ENCODE assay signal across 19 mouse cellular contexts in genomic region chr5:148224004-148224403, GRCm38 (mm10).
DNase-seq lines count a peak whose midpoint lies in the region; ATAC-seq and TF ChIP-seq lines count a peak whose summit lies in the region.
"Had no signal": no experiment of that assay in that cellular context is flagged by ENCODE, and none has a peak within 500 bp of the region (broad histone marks: within the 10 kb centered on the region; RNA-seq: fewer than 3 reads in every experiment).

No protein-coding gene starts in this region.

- no peak overlapping the region for H3K4me2 ChIP-seq in stomach, postnatal 0 days (replicated peaks; ENCODE audit: low read depth)
- H3K4me2 ChIP-seq: embryonic facial prominence, embryonic 12.5 days; forebrain, embryonic 12.5 days had no signal

- H3K27ac ChIP-seq in stomach, postnatal 0 days (replicated peaks), result no peak overlapping the region
- H3K27ac ChIP-seq: embryonic facial prominence, embryonic 10.5 days; embryonic facial prominence, embryonic 12.5 days; forebrain, embryonic 12.5 days had no signal

- H3K36me3 ChIP-seq in megakaryocyte, embryonic 14.5 days (replicated peaks; ENCODE audit: low read length), result no peaks in the 10 kb centered on the region
- no peaks in the 10 kb centered on the region for H3K36me3 ChIP-seq in stomach, postnatal 0 days (ENCODE audit: control insufficient read depth, insufficient read depth, low read length)
- H3K36me3 ChIP-seq: embryonic facial prominence, embryonic 10.5 days; embryonic facial prominence, embryonic 12.5 days; forebrain, embryonic 12.5 days had no signal

- H3K4me1 ChIP-seq in megakaryocyte, embryonic 14.5 days, result no peaks in the 10 kb centered on the region
- H3K4me1 ChIP-seq in stomach, postnatal 0 days (replicated peaks; ENCODE audit: control insufficient read depth, insufficient read depth), result no peaks in the 10 kb centered on the region
- H3K4me1 ChIP-seq: embryonic facial prominence, embryonic 10.5 days; embryonic facial prominence, embryonic 12.5 days; forebrain, embryonic 12.5 days had no signal

- 91% methylated on average over 16 of the region's 16 CpGs for WGBS in stomach, postnatal 0 days

- no peaks in the 10 kb centered on the region for H3K27me3 ChIP-seq in megakaryocyte, embryonic 14.5 days (replicated peaks)
- H3K27me3 ChIP-seq in stomach, postnatal 0 days (ENCODE audit: control insufficient read depth, insufficient read depth, low read length), result no peaks in the 10 kb centered on the region
- H3K27me3 ChIP-seq: embryonic facial prominence, embryonic 12.5 days; forebrain, embryonic 12.5 days had no signal

- peak; percentile 72; the same call in 1 of the 2 replicates for ATAC-seq in frontal cortex, adult (ENCODE audit: low TSS enrichment)
- no peak for ATAC-seq in megakaryocyte, adult 5-6 weeks (ENCODE audit: poor library complexity, severe bottlenecking)
- no peak for ATAC-seq in stomach, postnatal 0 days (ENCODE audit: low FRiP score, low TSS enrichment)
- ATAC-seq: forebrain, embryonic 14.5 days; forebrain, embryonic 16.5 days had no signal

- no peak for DNase-seq in frontal cortex, adult 2 months (ENCODE audit: extremely low spot score in 1 of 2, low spot score in 1 of 2)
- DNase-seq in brain, adult 2 months (ENCODE audit: low read depth, low spot score), result peak; percentile 21
- no peak for DNase-seq in stomach, postnatal 0 days (ENCODE audit: low spot score)
- DNase-seq: adrenal gland, adult 2 months; adrenal gland, postnatal 10 days; adrenal gland, postnatal 25 days; cerebellum, adult 11-12 months; cerebellum, adult 2 months; cerebellum, adult 9-10 months; cerebellum, postnatal 10 days; cerebellum, postnatal 25 days had no signal

- no peak overlapping the region for H3K9ac ChIP-seq in stomach, postnatal 0 days (ENCODE audit: low read length)
- H3K9ac ChIP-seq: embryonic facial prominence, embryonic 12.5 days; forebrain, embryonic 12.5 days had no signal

- TF ChIP-seq EP300 in stomach, postnatal 0 days (optimal IDR thresholded peaks at IDR 0.05), result no peak

- peaks cover 32% of the 10 kb centered on the region for H3K9me3 ChIP-seq in megakaryocyte, embryonic 14.5 days
- no peaks in the 10 kb centered on the region for H3K9me3 ChIP-seq in stomach, postnatal 0 days (ENCODE audit: control insufficient read depth, low read length)
- H3K9me3 ChIP-seq: embryonic facial prominence, embryonic 10.5 days; embryonic facial prominence, embryonic 12.5 days; forebrain, embryonic 12.5 days had no signal

- H3K4me3 ChIP-seq in megakaryocyte, embryonic 14.5 days (replicated peaks), result peak overlapping the region; percentile 64
- H3K4me3 ChIP-seq in stomach, postnatal 0 days (ENCODE audit: low read depth, low read length), result no peak overlapping the region
- H3K4me3 ChIP-seq: embryonic facial prominence, embryonic 10.5 days; embryonic facial prominence, embryonic 12.5 days; forebrain, embryonic 12.5 days had no signal

- TF ChIP-seq CTCF in stomach, postnatal 0 days (IDR thresholded peaks at IDR 0.05; ENCODE audit: low read depth), result no peak
